Mouse (Mus musculus) testis, adult 10 weeks (tissue): Measurements from ENCODE around the gene Slc4a2. TPM values are rescaled to one million over a fixed set of nuclear protein-coding genes. Genes with fewer than 3 reads are reported as not detected.

Experiments used
- polyA plus RNA-seq: library from polyadenylated mRNA; stranded (reverse); fragments of 350-450 nt; fragmentation: Illumina TruSeq; extraction: RNeasy Lipid Tissue Mini Kit (QIAGEN cat#74804); gene quantifications from one replicate; pipeline ENCODE4 v1.2.3, GENCODE M21; 2014; ENCODE audit warnings: low read depth, low replicate concordance

Slc4a2 gene
- polyA plus RNA-seq, result 4.1 TPM

GRCm38 (mm10) chr5:24423129-24424003, at the start of gene Slc4a2, which contains the start of gene Cdk5:
Slc4a2 (plus strand) TSS chr5:24423837.
Cdk5 (minus strand) TSS chr5:24423530.

GRCm38 (mm10) chr5:24391864-24392263, 31.8 kb upstream of the Slc4a2 start, which contains the start of gene Atg9b:
Atg9b (minus strand) TSS chr5:24392143.

GRCm38 (mm10) chr5:24393392-24393997, 30.1 kb upstream of the Slc4a2 start, which contains the start of gene Abcb8:
Abcb8 (plus strand) TSS chr5:24393663.

GRCm38 (mm10) chr5:24413042-24413693, 10.5 kb upstream of the Slc4a2 start, which contains the start of gene Asic3:
Asic3 (plus strand) TSS chr5:24413392.

GRCm38 (mm10) chr5:24444746-24445427, 21.2 kb downstream of the Slc4a2 start, which contains the start of gene Fastk:
Fastk (minus strand) TSS chr5:24445287.

GRCm38 (mm10) chr5:24447624-24448298, 24.1 kb downstream of the Slc4a2 start, which contains the start of gene Tmub1:
Tmub1 (minus strand) TSS chr5:24447854.

GRCm38 (mm10) chr5:24452030-24452690, 28.5 kb downstream of the Slc4a2 start, which contains the start of gene Agap3:
Agap3 (plus strand) TSS chr5:24452177.

Other genes with a start within 250 kb of the Slc4a2 start
- 0.32 TPM for gene Kcnh2, start 72.2 kb upstream of the Slc4a2 start, polyA plus RNA-seq
- 0.24 TPM for gene Nos3, start 59.0 kb upstream of the Slc4a2 start, polyA plus RNA-seq
- gene Atg9b, start 31.7 kb upstream of the Slc4a2 start, polyA plus RNA-seq, result 0.13 TPM
- gene Abcb8, start 30.2 kb upstream of the Slc4a2 start, polyA plus RNA-seq, result 2.8 TPM
- 0.17 TPM for gene Asic3, start 10.4 kb upstream of the Slc4a2 start, polyA plus RNA-seq
- gene Cdk5, start 307 bp upstream of the Slc4a2 start, polyA plus RNA-seq, result 15.1 TPM
- 4.1 TPM for gene Fastk, start 21.4 kb downstream of the Slc4a2 start, polyA plus RNA-seq
- 0.14 TPM for gene Tmub1, start 24.0 kb downstream of the Slc4a2 start, polyA plus RNA-seq
- 1.8 TPM for gene Agap3, start 28.3 kb downstream of the Slc4a2 start, polyA plus RNA-seq
- gene Gbx1, start 103.4 kb downstream of the Slc4a2 start, polyA plus RNA-seq, result 0.07 TPM
- gene Asb10, start 117.1 kb downstream of the Slc4a2 start, polyA plus RNA-seq, result not detected
- gene 4931409K22Rik, start 133.0 kb downstream of the Slc4a2 start, polyA plus RNA-seq, result 88.2 TPM
- 67.3 TPM for gene Abcf2, start 153.6 kb downstream of the Slc4a2 start, polyA plus RNA-seq
- gene Chpf2, start 162.9 kb downstream of the Slc4a2 start, polyA plus RNA-seq, result 0.48 TPM
- 1.3 TPM for gene Smarcd3, start 200.6 kb downstream of the Slc4a2 start, polyA plus RNA-seq